Mouse (Mus musculus): Measurements from ENCODE around the gene Nlrp9c.
"Not testable (repeated sequence)": the region's sequence is repeated elsewhere in the genome, so short reads cannot be mapped to it uniquely, and the experiment has no call there.

DNA sequence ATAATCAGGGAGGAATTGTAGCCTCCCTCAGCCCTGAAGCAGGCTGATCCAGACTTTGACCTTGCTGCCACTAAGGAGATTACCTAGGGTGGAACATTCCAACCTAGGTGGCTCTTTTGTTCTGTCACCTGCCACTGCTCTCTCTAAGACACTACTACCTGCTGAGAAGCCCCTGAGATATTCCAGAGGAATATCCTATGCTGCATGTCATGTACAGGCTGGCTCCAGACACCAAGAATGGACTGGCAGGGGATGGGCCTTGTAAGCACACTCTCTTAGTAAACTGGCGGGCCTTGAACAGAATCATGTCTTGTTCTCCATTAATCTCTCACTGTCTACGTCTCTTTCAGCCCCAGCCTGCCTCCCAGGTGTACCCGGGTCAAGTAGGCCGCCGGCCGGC is 11.7 kb downstream of the Nlrp9c start:
- TF ChIP-seq EP300 (IDR thresholded peaks at IDR 0.05; ENCODE audit: insufficient read depth, low read depth, low read length); POLR2A (IDR thresholded peaks at IDR 0.05; ENCODE audit: insufficient read depth, low read length); CTCF (IDR thresholded peaks at IDR 0.05; ENCODE audit: low read depth, low read length): not testable (repeated sequence)
